Mouse (Mus musculus): ENCODE results near the gene Nemp1.

DNA sequence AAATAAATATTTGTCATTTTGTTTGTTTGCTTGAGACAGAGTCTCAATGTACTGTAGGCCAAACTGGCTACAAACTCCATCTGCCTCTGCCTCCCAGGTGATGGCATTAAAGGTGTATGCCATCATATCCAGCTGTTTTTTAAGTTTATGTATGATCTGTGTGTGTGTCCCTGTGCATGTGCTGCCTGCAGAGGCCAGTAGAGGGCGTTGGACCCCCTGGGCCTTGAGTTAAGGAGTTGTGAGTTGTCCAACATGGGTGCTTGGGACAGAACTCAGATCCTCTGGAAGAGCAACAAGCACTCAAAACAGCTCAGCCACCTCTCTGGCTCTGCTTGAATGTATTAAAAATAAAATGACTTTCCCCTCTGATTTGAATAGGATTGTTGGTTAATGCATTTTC lies 24.4 kb downstream of the Nemp1 start:
- TF ChIP-seq MAFK (IDR thresholded peaks at IDR 0.05; ENCODE audit: insufficient read depth, low read depth, low read length) (no peak), ZC3H11A (IDR thresholded peaks at IDR 0.05; ENCODE audit: borderline replicate concordance, low read depth, low read length) (no peak), HCFC1 (IDR thresholded peaks at IDR 0.05; ENCODE audit: borderline replicate concordance, insufficient read depth, low read length) (no peak), ZNF384 (IDR thresholded peaks at IDR 0.05; ENCODE audit: low read depth, low read length) (no peak)
